Mouse (Mus musculus): ENCODE measurements around the gene Gm3667.
"Not testable (repeated sequence)": the region's sequence is repeated elsewhere in the genome, so short reads cannot be mapped to it uniquely, and the experiment has no call there.

Gene Gm3667

GRCm38 (mm10) chr14:6889521-6890012, at the start of gene Gm3667:
Gm3667 (minus strand) TSS chr14:6889962.
- not testable (repeated sequence) for DNase-seq (ENCODE audit: low read depth, low spot score)

- DNase-seq (ENCODE audit: low read depth, low spot score): not testable (repeated sequence)
Measured at GRCm38 (mm10) chr14:6899881-6900280, 10.1 kb upstream of the Gm3667 start.

- DNase-seq (ENCODE audit: low read depth, low spot score): not testable (repeated sequence)
Measured at GRCm38 (mm10) chr14:6888811-6889210, 951 bp downstream of the Gm3667 start.

- DNase-seq (ENCODE audit: low read depth, low spot score): not testable (repeated sequence)
Measured at GRCm38 (mm10) chr14:6840211-6840610, 49.6 kb downstream of the Gm3667 start, which contains the start of gene Gm3642. Gm3642 (minus strand) TSS chr14:6840311.

- not testable (repeated sequence) for DNase-seq (ENCODE audit: low read depth, low spot score)
Measured at GRCm38 (mm10) chr14:6823297-6823696, 66.5 kb downstream of the Gm3667 start.

Measured in 3T3-L1 (cell line).